Mouse (Mus musculus): ENCODE measurements around the gene Acss1.

Acss1 gene

GRCm38 (mm10) chr2:150665534-150666451 is 2.5 kb downstream of the Acss1 start:
- no peak for DNase-seq (ENCODE audit: low spot score)

- no peak for DNase-seq (ENCODE audit: low spot score)
Measured at GRCm38 (mm10) chr2:150665006-150665405, 3.3 kb downstream of the Acss1 start.

- no peak for DNase-seq (ENCODE audit: low spot score)
Measured at GRCm38 (mm10) chr2:150664152-150664920, 4.0 kb downstream of the Acss1 start.

- no peak for DNase-seq (ENCODE audit: low spot score)
Measured at GRCm38 (mm10) chr2:150663255-150663654, 5.0 kb downstream of the Acss1 start.

GRCm38 (mm10) chr2:150662007-150662406 is 6.3 kb downstream of the Acss1 start:
- DNase-seq (ENCODE audit: low spot score) = no peak

GRCm38 (mm10) chr2:150660668-150661451 is 7.4 kb downstream of the Acss1 start:
- DNase-seq (ENCODE audit: low spot score) = no peak

GRCm38 (mm10) chr2:150660049-150660448 is 8.3 kb downstream of the Acss1 start:
- no peak for DNase-seq (ENCODE audit: low spot score)

GRCm38 (mm10) chr2:150656975-150657768 is 11.1 kb downstream of the Acss1 start:
- no peak for DNase-seq (ENCODE audit: low spot score)

GRCm38 (mm10) chr2:150656112-150656511 is 12.2 kb downstream of the Acss1 start:
- no peak for DNase-seq (ENCODE audit: low spot score)

- no peak for DNase-seq (ENCODE audit: low spot score)
Measured at GRCm38 (mm10) chr2:150655290-150655689, 13.0 kb downstream of the Acss1 start.

- DNase-seq (ENCODE audit: low spot score) = no peak
Measured at GRCm38 (mm10) chr2:150654814-150655213, 13.5 kb downstream of the Acss1 start.

GRCm38 (mm10) chr2:150651366-150651765 is 16.9 kb downstream of the Acss1 start:
- no peak for DNase-seq (ENCODE audit: low spot score)

GRCm38 (mm10) chr2:150650511-150651074 is 17.7 kb downstream of the Acss1 start:
- no peak for DNase-seq (ENCODE audit: low spot score)

GRCm38 (mm10) chr2:150648300-150648895 is 19.9 kb downstream of the Acss1 start:
- no peak for DNase-seq (ENCODE audit: low spot score)

- no peak for DNase-seq (ENCODE audit: low spot score)
Measured at GRCm38 (mm10) chr2:150647681-150648299, 20.5 kb downstream of the Acss1 start.

GRCm38 (mm10) chr2:150646411-150647121 is 21.7 kb downstream of the Acss1 start:
- no peak for DNase-seq (ENCODE audit: low spot score)

GRCm38 (mm10) chr2:150645225-150645624 is 23.1 kb downstream of the Acss1 start:
- DNase-seq (ENCODE audit: low spot score) = no peak

- no peak for DNase-seq (ENCODE audit: low spot score)
Measured at GRCm38 (mm10) chr2:150643726-150644415, 24.4 kb downstream of the Acss1 start.

GRCm38 (mm10) chr2:150643166-150643565 is 25.1 kb downstream of the Acss1 start:
- no peak for DNase-seq (ENCODE audit: low spot score)
